Mouse (Mus musculus) intestine, embryonic 15.5 days (tissue): ENCODE results near the gene Tbce. TPM values are rescaled to one million over a fixed set of nuclear protein-coding genes. Genes with fewer than 3 reads are reported as not detected.

Experiments used
- ATAC-seq: fragments of 200-750 bp; cut with Nextera tagmentation; 2 replicates; pipeline ENCODE4 v1.8.0; 2017; ENCODE audit warnings: moderate TSS enrichment, moderate library complexity
- H3K27ac ChIP-seq: fragments of 300-500 bp; sonication (generic); 2 replicates; pipeline ENCODE4 v1.5.1; 2015; ENCODE audit warnings: mild to moderate bottlenecking, inconsistent platforms
- H3K27me3 ChIP-seq: fragments of 300-500 bp; sonication (generic); replicated peaks from 2 replicates; pipeline ENCODE4 v1.6.1; 2015; ENCODE audit warnings: inconsistent platforms
- H3K36me3 ChIP-seq: fragments of 300-500 bp; sonication (generic); 2 replicates; pipeline ENCODE4 v1.6.1; 2015; ENCODE audit warnings: inconsistent platforms
- H3K4me1 ChIP-seq: fragments of 300-500 bp; sonication (generic); replicated peaks from 2 replicates; pipeline ENCODE4 v1.6.1; 2015; ENCODE audit warnings: inconsistent platforms
- H3K4me2 ChIP-seq: fragments of 300-500 bp; sonication (generic); replicated peaks from 2 replicates; pipeline ENCODE4 v1.6.1; 2015; ENCODE audit warnings: mild to moderate bottlenecking, inconsistent platforms
- H3K4me3 ChIP-seq: fragments of 300-500 bp; sonication (generic); replicated peaks from 2 replicates; pipeline ENCODE4 v1.5.1; 2015; ENCODE audit warnings: inconsistent platforms
- H3K9ac ChIP-seq: fragments of 300-500 bp; sonication (generic); 2 replicates; pipeline ENCODE4 v1.6.1; 2015; ENCODE audit warnings: inconsistent platforms
- H3K9me3 ChIP-seq: fragments of 300-500 bp; sonication (generic); 2 replicates; pipeline ENCODE4 v1.6.1; 2016; ENCODE audit warnings: inconsistent platforms
- WGBS: fragments of 180-500 bp; shearing (Covaris S2); methylation state at CpG from one replicate; pipeline ENCODE4 v1.1.7; 2015; 5-methylcytosine and 5-hydroxymethylcytosine counted together
- polyA plus RNA-seq: library from polyadenylated mRNA; unstranded; fragments of >200 nt; fragmentation: Nextera tagmentation; extraction: Ambion mirVana; gene quantifications from 2 replicates; pipeline ENCODE4 v1.2.1, GENCODE M21; 2015

Gene Tbce
- polyA plus RNA-seq, 1 experiment from 2014 or later, result 49.3 TPM

- ATAC-seq, result no peak
- Histone ChIP-seq H3K36me3 (no peaks in the 10 kb centered on the region), H3K4me3 (no peak overlapping the region), H3K27me3 (no peaks in the 10 kb centered on the region), H3K4me1 (no peaks in the 10 kb centered on the region), H3K9me3 (no peaks in the 10 kb centered on the region), H3K27ac (no peak overlapping the region), H3K4me2 (no peak overlapping the region; the same call in 1 of the 2 replicates), H3K9ac (no peak overlapping the region)
- WGBS, result 80% methylated on average over 4 of the region's 4 CpGs
These were observed 82.8 kb downstream of the Tbce start for GRCm38 (mm10) chr13:13956686-13957085.

GRCm38 (mm10) chr13:13954931-13955330 is 84.5 kb downstream of the Tbce start:
- Histone ChIP-seq H3K4me2 (peak overlapping the region; percentile 70), H3K9ac (peak overlapping the region; percentile 89), H3K27me3 (no peaks in the 10 kb centered on the region), H3K36me3 (no peaks in the 10 kb centered on the region), H3K4me3 (peak overlapping the region; percentile 92), H3K9me3 (no peaks in the 10 kb centered on the region), H3K27ac (peak overlapping the region; percentile 82), H3K4me1 (no peaks in the 10 kb centered on the region)
- under 1% methylated on average over 29 of the region's 29 CpGs for WGBS
- ATAC-seq, result peak; percentile 41; the same call in 1 of the 2 replicates

DNA sequence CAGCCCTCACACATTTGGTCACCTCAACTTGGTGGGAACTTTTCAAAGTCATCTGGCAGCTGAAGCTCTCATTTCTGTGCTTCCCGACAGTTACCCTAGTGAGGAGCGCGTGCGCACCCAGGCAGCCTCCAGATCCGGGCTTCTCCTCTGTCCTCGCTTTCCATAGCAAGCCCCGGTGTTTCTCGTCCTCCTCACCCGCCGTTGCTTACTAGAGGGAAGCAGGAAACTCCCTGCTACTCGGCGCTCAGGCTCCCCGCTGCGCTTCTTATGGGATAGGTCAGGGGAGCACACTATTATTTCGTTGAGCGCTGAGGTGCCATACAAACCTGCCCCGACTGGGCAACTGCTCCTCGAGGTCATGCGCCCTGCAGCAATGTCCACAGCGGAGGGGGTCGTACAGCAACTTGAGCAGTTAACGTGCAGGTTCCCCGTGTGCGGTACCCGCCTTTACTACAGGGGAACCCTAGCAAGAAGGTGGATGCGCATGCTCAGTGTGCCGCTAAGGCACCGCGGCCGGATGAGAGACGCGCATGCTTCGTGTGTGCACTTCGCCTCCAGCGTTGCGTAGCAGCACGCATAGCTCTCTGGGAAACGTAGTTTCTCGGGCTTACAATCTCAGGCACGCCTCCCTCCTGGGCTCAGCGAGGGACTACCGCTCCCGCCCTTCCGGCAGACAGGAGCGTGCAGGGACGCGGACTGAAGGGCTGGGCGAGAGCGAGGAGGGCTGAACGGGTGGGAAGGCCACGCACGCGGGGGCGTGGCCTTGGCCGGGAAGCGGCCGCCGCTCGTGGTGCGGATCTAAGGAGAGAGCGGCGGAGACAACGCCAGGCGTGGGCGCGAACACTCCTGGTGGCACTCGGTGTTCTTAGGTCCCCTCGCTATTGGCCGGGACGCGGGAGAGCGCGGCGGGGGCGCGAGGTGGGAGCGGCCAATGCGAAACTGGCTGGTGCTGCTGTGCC is 85.3 kb downstream of the Tbce start, which contains the start of gene B3galnt2:
B3galnt2 (plus strand) TSS at position 596 of the 959 bp plus-strand sequence.
- H3K9me3 ChIP-seq, result no peaks in the 10 kb centered on the region
- H3K4me3 ChIP-seq, result peak within 1 kb of the TSS; percentile 92
- ATAC-seq, result peak; percentile 99
- H3K27me3 ChIP-seq, result no peaks in the 10 kb centered on the region
- peak within 1 kb of the TSS; percentile 89 for H3K9ac ChIP-seq
- peak within 1 kb of the TSS; percentile 81 for H3K4me2 ChIP-seq
- no peaks in the 10 kb centered on the region for H3K36me3 ChIP-seq
- under 1% methylated on average over 77 of the region's 78 CpGs for WGBS
- peak within 1 kb of the TSS; percentile 85 for H3K27ac ChIP-seq
- H3K4me1 ChIP-seq, result no peaks in the 10 kb centered on the region

Other genes starting within 250 kb of the Tbce start
- 38.5 and 38.8 TPM in 2 replicates for gene B3galnt2, start 85.2 kb downstream of the Tbce start, polyA plus RNA-seq
- 51.7 and 52.2 TPM in 2 replicates for gene Arid4b, start 23.6 kb upstream of the Tbce start, polyA plus RNA-seq
- gene Ggps1, start 23.9 kb upstream of the Tbce start, polyA plus RNA-seq, result 38.7 and 46.8 TPM in 2 replicates